Mouse (Mus musculus) CH12.LX (cell line): Measurements from ENCODE around the gene Alg5. TPM values are rescaled to one million over a fixed set of nuclear protein-coding genes. Genes with fewer than 3 reads are reported as not detected.

Experiments used
- DNase-seq: peaks from one replicate; pipeline ENCODE4 v3.0.0-alpha.2; 2013; ENCODE audit errors: extremely low read depth
- H3K27ac ChIP-seq: 2 replicates; pipeline ENCODE4 v1.5.1; 2012; ENCODE audit warnings: low read depth, mild to moderate bottlenecking, control low read depth, moderate library complexity; ENCODE audit not compliant: insufficient read depth
- H3K27me3 ChIP-seq: replicated peaks from 2 replicates; pipeline ENCODE3; 2012; ENCODE audit warnings: inconsistent platforms
- H3K36me3 ChIP-seq, 2 experiments: replicated peaks in 1 of 2; 2 replicates each; pipeline versions ENCODE3 to v1.6.1; 2012; ENCODE audit warnings: inconsistent platforms in 1 of 2, low read length in 1 of 2, mild to moderate bottlenecking in 1 of 2, mixed read lengths in 1 of 2, moderate library complexity in 1 of 2; ENCODE audit not compliant: control insufficient read depth in 1 of 2, insufficient read depth in 1 of 2
- H3K4me1 ChIP-seq, 2 experiments: 2 replicates each; pipeline ENCODE4 v1.6.1; 2012; ENCODE audit warnings: inconsistent platforms in 1 of 2, moderate library complexity in 1 of 2; ENCODE audit not compliant: insufficient read depth in 2 of 2, control insufficient read depth in 1 of 2
- H3K4me2 ChIP-seq: 2 replicates; pipeline ENCODE4 v1.6.1; 2012; ENCODE audit warnings: low read depth, mild to moderate bottlenecking, control low read depth; ENCODE audit not compliant: poor library complexity, insufficient read depth, severe bottlenecking
- H3K4me3 ChIP-seq, 3 experiments: fragments of 150-350 bp in 1 of 3; sonication (generic) in 1 of 3; replicated peaks in 1 of 3; 2 replicates each; pipeline versions ENCODE3 to v1.5.1; 2011 to 2012; ENCODE audit warnings: low read depth in 2 of 3, low read length in 2 of 3, mild to moderate bottlenecking in 2 of 3, moderate library complexity in 2 of 3, control low read depth in 1 of 3, improper control_type of control experiment in 1 of 3, inconsistent platforms in 1 of 3, mixed read lengths in 1 of 3; ENCODE audit not compliant: poor library complexity in 1 of 3
- H3K79me2 ChIP-seq: replicated peaks from 2 replicates; pipeline ENCODE4 v1.6.1; 2012; ENCODE audit warnings: mild to moderate bottlenecking, moderate library complexity; ENCODE audit not compliant: control insufficient read depth, poor library complexity, insufficient read depth, severe bottlenecking; ENCODE audit errors: extremely low read depth
- H3K9ac ChIP-seq: 2 replicates; pipeline ENCODE4 v1.6.1; 2012; ENCODE audit warnings: low read depth, mild to moderate bottlenecking, control low read depth, moderate library complexity; ENCODE audit not compliant: insufficient read depth
- H3K9me3 ChIP-seq: replicated peaks from 2 replicates; pipeline ENCODE3; 2012; ENCODE audit warnings: low read length, inconsistent platforms, mixed read lengths
- CHD1 ChIP-seq: IDR thresholded peaks from 2 replicates; pipeline ENCODE4 v1.6.1; 2012; ENCODE audit warnings: low read depth, low read length, improper control_type of control experiment, inconsistent platforms
- CTCF ChIP-seq, 2 experiments: IDR thresholded peaks in 1 of 2; conservative IDR thresholded peaks in 1 of 2; 2 replicates each; pipeline ENCODE4 v1.5.1; 2011 to 2012; ENCODE audit warnings: low read depth in 2 of 2, low read length in 2 of 2, improper control_type of control experiment in 1 of 2, inconsistent platforms in 1 of 2, mild to moderate bottlenecking in 1 of 2, moderate library complexity in 1 of 2
- ETS1 ChIP-seq: conservative IDR thresholded peaks from 2 replicates; pipeline ENCODE4 v1.6.1; 2012; ENCODE audit warnings: low read depth, mild to moderate bottlenecking, inconsistent platforms, low read length, improper control_type of control experiment, moderate library complexity
- MYC ChIP-seq: IDR thresholded peaks from 2 replicates; pipeline ENCODE4 v1.6.1; 2011; ENCODE audit warnings: low read depth, mild to moderate bottlenecking, improper control_type of control experiment, low read length
- NRF1 ChIP-seq: IDR thresholded peaks from 2 replicates; pipeline ENCODE4 v1.6.1; 2014; ENCODE audit warnings: low read depth, mild to moderate bottlenecking, inconsistent platforms, low read length, improper control_type of control experiment, moderate library complexity
- PAX5 ChIP-seq: IDR thresholded peaks from 2 replicates; pipeline ENCODE4 v1.6.1; 2012; ENCODE audit warnings: low read length, inconsistent platforms, mixed read lengths
- RAD21 ChIP-seq: IDR thresholded peaks from 2 replicates; pipeline ENCODE4 v1.6.1; 2011; ENCODE audit warnings: low read depth, mild to moderate bottlenecking, low read length, improper control_type of control experiment, moderate library complexity
- SMC3 ChIP-seq: IDR thresholded peaks from 2 replicates; pipeline ENCODE4 v1.6.1; 2011; ENCODE audit warnings: low read depth, low read length, improper control_type of control experiment
- TCF12 ChIP-seq: IDR thresholded peaks from 2 replicates; pipeline ENCODE4 v1.6.1; 2014; ENCODE audit warnings: low read depth, mild to moderate bottlenecking, inconsistent platforms, low read length, improper control_type of control experiment
- USF1 ChIP-seq: IDR thresholded peaks from 2 replicates; pipeline ENCODE4 v1.6.1; 2014; ENCODE audit warnings: low read depth, mild to moderate bottlenecking, inconsistent platforms, low read length, improper control_type of control experiment
- ZMIZ1 ChIP-seq: IDR thresholded peaks from 2 replicates; pipeline ENCODE4 v1.6.1; 2012; ENCODE audit warnings: low read depth, mild to moderate bottlenecking, inconsistent platforms, low read length, improper control_type of control experiment
- dilution Hi-C: fragments of 300-500 bp; cut with MboI; formaldehyde crosslinking; loops from 2 replicates; pipeline ENCODE4 v1.14.3; 2020; ENCODE audit warnings: low sequenced_read_pairs; ENCODE audit not compliant: extremely low pct_unique_long_range_greater_than_20kb, extremely low pct_ligation_motif_present
- in situ Hi-C: fragments of 300-500 bp; cut with MboI; formaldehyde crosslinking; loops from 3 replicates; pipeline ENCODE4 v1.14.3; 2019; ENCODE audit warnings: low sequenced_read_pairs, low pct_ligation_motif_present, low pct_unique_long_range_greater_than_20kb, mixed read lengths
- polyA plus RNA-seq: library from polyadenylated mRNA; unstranded; fragments of >175 nt; gene quantifications from 2 replicates; pipeline ENCODE4 v1.2.1, GENCODE M21; 2012; ENCODE audit warnings: low read depth; ENCODE audit not compliant: insufficient read length
- total RNA-seq, 2 experiments: library from RNA; depleted of rRNA; stranded (reverse); fragments of 300-350 nt in 1 of 2; fragments of >200 nt in 1 of 2; gene quantifications; 2 replicates each; pipeline ENCODE4 v1.2.3; 2012 to 2014

Gene Alg5
- total and polyA plus RNA-seq, 3 experiments = 33.9 to 52.0 (median 48.0) TPM

DNA sequence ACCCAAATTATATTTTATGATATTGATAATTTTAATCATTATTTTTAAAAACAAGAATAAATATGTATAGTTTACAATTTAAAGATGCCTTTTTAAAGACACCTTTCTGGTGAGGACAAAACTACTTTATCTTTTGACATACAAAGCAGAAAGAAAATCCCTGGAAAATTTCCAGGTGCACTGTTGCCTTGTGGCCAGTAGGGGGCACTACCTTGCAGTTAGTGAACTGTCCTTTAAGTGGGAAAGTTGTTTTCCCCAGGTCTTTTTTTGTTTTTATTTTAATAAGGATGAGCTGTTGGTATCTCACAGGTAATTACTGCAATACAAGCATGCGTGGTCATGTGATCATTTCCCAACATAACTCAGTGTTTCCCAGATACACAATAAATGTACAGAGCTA is 60.5 kb downstream of the Alg5 start:
- Histone ChIP-seq H3K27ac (no peak overlapping the region), H3K79me2 (no peaks in the 10 kb centered on the region), H3K27me3 (no peaks in the 10 kb centered on the region), H3K4me1 (no peaks in the 10 kb centered on the region), H3K9me3 (peaks cover 8% of the 10 kb centered on the region), H3K36me3 (peaks cover 0 to 2% of the 10 kb centered on the region in 2 experiments), H3K9ac (no peak overlapping the region), H3K4me2 (no peak overlapping the region), H3K4me3 (no peak overlapping the region)
- in situ Hi-C loops = no loop called here
- dilution Hi-C loops = no loop called here
- no peak for DNase-seq
- TF ChIP-seq ETS1 (no peak), RAD21 (peak; percentile 4), ZMIZ1 (no peak), CTCF (conservative IDR thresholded peaks at IDR 0.05 in 1 of 2, IDR thresholded peaks at IDR 0.05 in 1 of 2; ENCODE audit: low read depth in 2 of 2, low read length in 2 of 2) (peak; percentile 45 to 58), NRF1 (no peak)
- TF ChIP-seq, all 38 proteins: peak for 2

DNA sequence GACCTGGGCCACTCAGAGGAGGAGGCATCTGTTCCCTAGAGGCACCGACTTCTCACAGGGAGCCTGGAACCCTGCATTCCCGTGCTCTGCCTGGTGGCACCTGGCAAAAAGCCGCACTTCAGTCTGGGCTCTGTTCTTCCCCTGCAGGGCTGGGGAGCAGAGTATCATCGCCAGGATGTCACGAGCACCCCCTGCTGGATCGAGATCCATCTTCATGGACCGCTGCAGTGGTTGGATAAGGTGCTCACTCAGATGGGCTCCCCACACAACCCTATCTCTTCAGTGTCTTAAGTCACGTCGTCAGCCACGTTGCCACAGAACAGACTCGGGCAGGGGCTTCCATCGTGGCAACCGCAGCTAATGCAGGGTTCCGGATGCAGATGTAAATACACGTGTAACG is 61.9 kb downstream of the Alg5 start:
- dilution Hi-C loops (no loop called here), in situ Hi-C loops (no loop called here)
- Histone ChIP-seq H3K36me3 (peaks cover 0 to 2% of the 10 kb centered on the region in 2 experiments), H3K4me1 (no peaks in the 10 kb centered on the region), H3K4me3 (no peak overlapping the region), H3K9me3 (peaks cover 8% of the 10 kb centered on the region), H3K9ac (no peak overlapping the region), H3K4me2 (no peak overlapping the region), H3K27ac (no peak overlapping the region), H3K27me3 (no peaks in the 10 kb centered on the region), H3K79me2 (no peaks in the 10 kb centered on the region)
- peak; percentile 10 for DNase-seq
- TF ChIP-seq TCF12 = no peak
- TF ChIP-seq MYC = no peak
- TF ChIP-seq CHD1 = no peak
- TF ChIP-seq PAX5 = no peak
- no peak for TF ChIP-seq USF1
- peak; percentile 38 for TF ChIP-seq SMC3
- TF ChIP-seq ETS1 = no peak
- peak in 1 of 2 experiments; percentile 66; a peak in 2 of 4 replicates for TF ChIP-seq CTCF (conservative IDR thresholded peaks at IDR 0.05 in 1 of 2, IDR thresholded peaks at IDR 0.05 in 1 of 2; ENCODE audit: low read depth in 2 of 2, low read length in 2 of 2)
- peak; percentile 37 for TF ChIP-seq RAD21

Other genes with a start within 250 kb of the Alg5 start
- 34.1 and 36.6 TPM in 2 replicates for gene Supt20, start 42.7 kb upstream of the Alg5 start, total RNA-seq (2012; rRNA removed)
- 38.6 and 45.3 TPM in 2 replicates for gene Supt20, start 42.7 kb upstream of the Alg5 start, total RNA-seq (2014; rRNA removed)
- gene Supt20, start 42.7 kb upstream of the Alg5 start, polyA plus RNA-seq = 66.3 and 69.5 TPM in 2 replicates
- not detected in 2 replicates for gene Gm21958, start 21.2 kb upstream of the Alg5 start, total RNA-seq (2012; rRNA removed)
- gene Gm21958, start 21.2 kb upstream of the Alg5 start, total RNA-seq (2014; rRNA removed) = not detected in 2 replicates
- 0.61 TPM in 1 of 2 replicates, not detected in the other for gene Gm21958, start 21.2 kb upstream of the Alg5 start, polyA plus RNA-seq
- gene Exosc8, start 146 bp upstream of the Alg5 start, total RNA-seq (2012; rRNA removed) = 124 and 153 TPM in 2 replicates
- 102 and 107 TPM in 2 replicates for gene Exosc8, start 146 bp upstream of the Alg5 start, total RNA-seq (2014; rRNA removed)
- gene Exosc8, start 146 bp upstream of the Alg5 start, polyA plus RNA-seq = 230 and 238 TPM in 2 replicates
- 0.08 and 0.13 TPM in 2 replicates for gene Smad9, start 20.0 kb downstream of the Alg5 start, total RNA-seq (2012; rRNA removed)
- 0.20 and 0.22 TPM in 2 replicates for gene Smad9, start 20.0 kb downstream of the Alg5 start, total RNA-seq (2014; rRNA removed)
- 0.23 TPM in 2 replicates for gene Smad9, start 20.0 kb downstream of the Alg5 start, polyA plus RNA-seq
- 27.9 and 29.0 TPM in 2 replicates for gene Rfxap, start 72.3 kb downstream of the Alg5 start, total RNA-seq (2012; rRNA removed)
- 32.6 and 38.8 TPM in 2 replicates for gene Rfxap, start 72.3 kb downstream of the Alg5 start, total RNA-seq (2014; rRNA removed)
- 25.8 and 35.0 TPM in 2 replicates for gene Rfxap, start 72.3 kb downstream of the Alg5 start, polyA plus RNA-seq
- gene Sertm1, start 180.3 kb downstream of the Alg5 start, total RNA-seq (2012; rRNA removed) = not detected in 2 replicates
- gene Sertm1, start 180.3 kb downstream of the Alg5 start, total RNA-seq (2014; rRNA removed) = not detected in 2 replicates
- gene Sertm1, start 180.3 kb downstream of the Alg5 start, polyA plus RNA-seq = not detected in 2 replicates